Mouse (Mus musculus) stomach, embryonic 16.5 days (tissue): ENCODE measurements around the gene Wdpcp. TPM values are rescaled to one million over a fixed set of nuclear protein-coding genes. Genes with fewer than 3 reads are reported as not detected.
A peak's percentile ranks its signal among the peaks of the same experiment; 100 is the strongest.

Experiments used
- ATAC-seq: fragments of 200-750 bp; cut with Nextera tagmentation; 2 replicates; pipeline ENCODE4 v1.8.0; 2017; ENCODE audit warnings: moderate number of reproducible peaks, moderate TSS enrichment; ENCODE audit not compliant: insufficient read depth, low FRiP score
- H3K27ac ChIP-seq: fragments of 300-500 bp; sonication (generic); 2 replicates; pipeline ENCODE4 v1.5.1; 2014; ENCODE audit warnings: low read length
- H3K27me3 ChIP-seq: fragments of 300-500 bp; sonication (generic); 2 replicates; pipeline ENCODE4 v1.6.1; 2014; ENCODE audit warnings: low read length, control low read depth, mixed read lengths; ENCODE audit not compliant: control insufficient read depth, insufficient read depth
- H3K36me3 ChIP-seq: fragments of 300-500 bp; sonication (generic); 2 replicates; pipeline ENCODE4 v1.6.1; 2014; ENCODE audit warnings: low read length; ENCODE audit not compliant: control insufficient read depth, insufficient read depth
- H3K4me1 ChIP-seq: fragments of 300-500 bp; sonication (generic); 2 replicates; pipeline ENCODE4 v1.6.1; 2014; ENCODE audit warnings: low read length, control low read depth, mixed read lengths; ENCODE audit not compliant: control insufficient read depth, insufficient read depth
- H3K4me2 ChIP-seq: fragments of 300-500 bp; sonication (generic); 2 replicates; pipeline ENCODE4 v1.6.1; 2014; ENCODE audit warnings: low read depth, low read length, mixed read lengths
- H3K4me3 ChIP-seq: fragments of 300-500 bp; sonication (generic); replicated peaks from 2 replicates; pipeline ENCODE4 v1.5.1; 2014; ENCODE audit warnings: mild to moderate bottlenecking, low read length
- H3K9ac ChIP-seq: fragments of 300-500 bp; sonication (generic); 2 replicates; pipeline ENCODE4 v1.6.1; 2014; ENCODE audit warnings: low read length
- H3K9me3 ChIP-seq: fragments of 300-500 bp; sonication (generic); replicated peaks from 2 replicates; pipeline ENCODE4 v1.6.1; 2016; ENCODE audit warnings: low read length, control low read depth; ENCODE audit not compliant: control insufficient read depth
- WGBS: fragments of 180-500 bp; shearing (Covaris S2); extraction: QIAGEN DNeasy Blood & Tissue Kit; methylation state at CpG from one replicate; pipeline ENCODE4 v1.1.7; 2014; 5-methylcytosine and 5-hydroxymethylcytosine counted together
- polyA plus RNA-seq: library from polyadenylated mRNA; unstranded; fragments of >200 nt; fragmentation: Nextera tagmentation; extraction: Ambion mirVana; gene quantifications from 2 replicates; pipeline ENCODE4 v1.2.1, GENCODE M21; 2015

Gene Wdpcp
- polyA plus RNA-seq, 1 experiment from 2014 or later, result 9.2 TPM

DNA sequence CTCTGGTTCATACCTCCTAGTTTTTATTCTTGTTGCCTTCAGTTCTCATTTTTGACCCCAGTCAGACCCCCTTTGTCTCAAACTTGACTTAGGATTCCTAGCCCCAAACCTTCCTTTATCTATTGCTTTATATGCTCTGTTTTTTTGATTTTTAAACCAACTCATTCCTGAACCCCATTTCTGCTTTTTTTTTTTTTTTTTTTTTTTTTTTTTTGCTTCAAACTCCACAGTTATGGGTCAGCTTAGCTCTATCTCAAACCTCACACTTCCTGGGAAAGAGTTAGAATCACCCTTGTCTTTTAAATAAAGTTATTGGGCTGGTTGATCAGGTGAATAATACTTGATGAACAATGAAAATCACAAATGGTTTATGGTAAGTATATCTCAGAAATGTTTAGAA, 24.5 kb upstream of the Wdpcp start:
- no peak overlapping the region for H3K27ac ChIP-seq
- no peaks in the 10 kb centered on the region for H3K27me3 ChIP-seq
- no peaks in the 10 kb centered on the region for H3K4me1 ChIP-seq
- no peak overlapping the region for H3K4me3 ChIP-seq
- ATAC-seq, result no peak
- H3K4me2 ChIP-seq, result no peak overlapping the region
- H3K36me3 ChIP-seq, result no peaks in the 10 kb centered on the region
- no peak overlapping the region for H3K9ac ChIP-seq
- H3K9me3 ChIP-seq, result no peaks in the 10 kb centered on the region

DNA sequence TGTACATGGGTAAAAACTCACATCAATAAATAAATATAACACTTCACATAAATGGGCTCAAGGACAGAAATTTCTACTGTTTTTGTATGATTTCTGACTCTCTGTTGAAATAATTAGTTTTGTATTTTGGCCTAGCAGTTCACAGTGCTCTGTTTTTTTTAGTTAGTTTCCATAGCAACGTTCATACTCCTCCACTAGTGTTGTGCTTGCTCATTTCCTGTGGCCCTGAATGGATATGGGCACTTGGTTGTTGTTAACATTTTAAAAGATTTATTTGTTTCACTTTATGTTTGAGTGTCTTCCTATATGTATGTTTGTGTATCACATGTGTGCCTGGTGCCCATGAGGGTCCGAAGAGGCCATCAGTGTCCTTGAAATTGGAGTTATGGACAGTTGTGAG, 23.0 kb upstream of the Wdpcp start:
- no peak for ATAC-seq
- H3K27me3 ChIP-seq, result no peaks in the 10 kb centered on the region
- H3K9me3 ChIP-seq, result no peaks in the 10 kb centered on the region
- H3K9ac ChIP-seq, result no peak overlapping the region
- no peak overlapping the region for H3K4me2 ChIP-seq
- H3K36me3 ChIP-seq, result no peaks in the 10 kb centered on the region
- no peak overlapping the region for H3K27ac ChIP-seq
- WGBS, result 94% methylated on average over 2 of the region's 2 CpGs
- no peaks in the 10 kb centered on the region for H3K4me1 ChIP-seq
- no peak overlapping the region for H3K4me3 ChIP-seq

DNA sequence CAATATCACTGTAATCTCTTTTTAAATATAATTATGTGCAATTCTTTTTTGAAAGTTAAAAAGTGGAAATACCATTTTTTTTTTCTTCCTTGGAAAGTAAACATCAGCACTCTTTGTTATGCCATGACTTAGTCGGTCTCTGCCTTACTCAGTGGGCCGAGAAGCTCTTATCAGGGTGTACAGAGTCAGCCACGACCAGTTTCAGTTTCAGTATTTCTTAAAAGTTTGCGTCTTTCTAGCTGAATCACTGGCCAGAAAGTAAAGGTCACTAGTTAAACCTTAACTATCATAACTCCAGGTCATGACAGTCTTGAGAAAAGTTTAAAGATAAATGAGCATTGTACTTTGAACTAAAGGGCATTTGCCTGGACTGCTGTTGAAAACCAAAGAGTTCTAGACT, 22.3 kb upstream of the Wdpcp start:
- H3K4me3 ChIP-seq, result no peak overlapping the region
- ATAC-seq, result peak; percentile 89; the same call in 1 of the 2 replicates
- no peaks in the 10 kb centered on the region for H3K36me3 ChIP-seq
- no peaks in the 10 kb centered on the region for H3K9me3 ChIP-seq
- no peaks in the 10 kb centered on the region for H3K27me3 ChIP-seq
- no peaks in the 10 kb centered on the region for H3K4me1 ChIP-seq
- H3K27ac ChIP-seq, result 0 out of 2 replicates have a peak overlapping the region, but pooled peaks have one; percentile 4
- H3K4me2 ChIP-seq, result peak overlapping the region; percentile 5; the same call in 1 of the 2 replicates
- WGBS, result 50% methylated on average over 4 of the region's 4 CpGs
- no peak overlapping the region for H3K9ac ChIP-seq

DNA sequence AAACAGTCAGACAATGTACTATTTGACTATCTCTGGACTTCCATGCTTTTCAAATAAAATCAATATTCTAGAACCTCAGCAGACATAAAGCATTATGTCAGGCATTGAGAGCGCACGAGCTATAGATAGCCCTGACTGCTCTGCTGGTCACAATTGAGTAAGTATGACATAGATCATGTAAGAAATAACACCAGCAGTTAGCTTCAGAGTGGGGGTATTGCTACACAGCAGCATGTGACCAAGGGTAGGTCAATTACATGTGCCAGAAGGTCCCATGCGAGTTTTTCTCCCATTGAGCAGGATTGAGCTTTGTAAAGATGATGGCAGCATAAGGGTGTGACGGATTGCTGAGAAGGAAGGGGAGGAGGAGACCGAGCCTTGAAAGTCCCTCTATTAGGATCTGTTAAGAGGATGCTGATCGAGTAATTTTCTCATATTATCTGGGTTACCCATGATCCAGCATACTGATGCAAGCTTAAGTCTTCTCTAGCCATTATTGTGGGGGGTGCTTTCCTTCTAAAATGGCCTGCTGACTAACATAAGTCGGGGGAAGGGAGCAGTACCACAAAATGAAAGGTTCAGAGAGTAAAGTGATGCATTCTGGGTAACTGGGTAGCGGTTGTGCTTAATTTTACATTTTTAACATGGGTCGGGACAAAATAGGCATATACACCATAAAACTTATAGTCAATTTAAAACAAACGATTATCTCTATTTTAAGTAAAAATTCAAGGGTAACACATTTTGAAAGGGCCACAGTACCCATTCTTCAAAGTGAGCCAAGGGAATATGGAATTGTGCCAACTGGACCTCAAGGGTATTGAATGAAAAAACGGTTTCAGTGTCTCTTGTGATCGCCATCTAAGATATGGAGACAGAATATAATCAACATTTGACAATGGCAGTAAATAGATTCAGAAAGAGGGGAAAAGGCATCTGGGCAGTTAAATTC, 21.5 kb upstream of the Wdpcp start:
- no peaks in the 10 kb centered on the region for H3K36me3 ChIP-seq
- WGBS, result 78% methylated on average over 12 of the region's 12 CpGs
- H3K27ac ChIP-seq, result peak overlapping the region; percentile 4; the same call in 1 of the 2 replicates
- ATAC-seq, result 0 out of 2 replicates have a peak, but pooled peaks have one; percentile 7
- peak overlapping the region; percentile 5; the same call in 1 of the 2 replicates for H3K4me2 ChIP-seq
- H3K9ac ChIP-seq, result no peak overlapping the region
- no peaks in the 10 kb centered on the region for H3K27me3 ChIP-seq
- no peaks in the 10 kb centered on the region for H3K4me1 ChIP-seq
- no peak overlapping the region for H3K4me3 ChIP-seq
- H3K9me3 ChIP-seq, result no peaks in the 10 kb centered on the region

DNA sequence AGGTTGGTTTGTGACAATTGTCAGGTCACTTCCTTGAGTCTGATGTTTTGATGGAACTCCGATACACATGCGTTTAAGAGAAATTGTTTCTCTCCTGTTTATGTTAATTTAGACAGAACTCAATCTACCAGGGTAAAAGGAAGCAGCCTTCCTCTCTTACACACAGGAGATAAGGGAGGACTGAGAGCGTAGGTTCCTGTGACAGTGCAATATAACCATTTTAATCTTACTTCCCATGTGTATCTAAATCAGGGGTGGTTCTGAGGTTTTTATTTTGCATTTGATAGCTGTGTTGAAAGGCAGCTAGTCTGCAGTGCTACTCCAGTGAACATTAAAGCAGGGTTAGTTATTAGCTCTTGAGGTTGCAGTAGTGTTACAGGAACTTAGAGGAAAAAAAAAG, 20.0 kb upstream of the Wdpcp start:
- Histone ChIP-seq H3K9me3 (no peaks in the 10 kb centered on the region), H3K27ac (no peak overlapping the region), H3K4me2 (no peak overlapping the region), H3K9ac (no peak overlapping the region), H3K36me3 (no peaks in the 10 kb centered on the region), H3K4me3 (no peak overlapping the region), H3K4me1 (no peaks in the 10 kb centered on the region), H3K27me3 (no peaks in the 10 kb centered on the region)
- no peak for ATAC-seq
- WGBS, result 57% methylated on average over 3 of the region's 3 CpGs

DNA sequence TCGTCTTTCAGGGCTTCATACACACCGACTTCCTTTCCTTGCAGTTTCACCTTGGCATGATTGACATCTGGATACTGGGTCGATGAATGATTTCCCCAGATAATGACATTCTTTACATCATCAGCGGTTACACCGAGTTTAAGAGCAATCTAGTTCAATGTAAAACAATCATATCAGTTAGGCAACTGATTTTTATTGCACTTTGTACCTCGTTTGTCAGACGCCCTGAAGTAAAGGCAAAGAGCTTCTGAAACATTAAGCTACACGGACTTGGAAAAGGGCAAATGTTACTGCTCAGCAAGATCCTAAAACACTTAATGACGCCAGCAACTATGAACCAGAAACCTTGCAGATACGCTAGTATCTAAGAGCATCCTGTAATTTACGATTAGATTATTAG, 12.3 kb upstream of the Wdpcp start:
- Histone ChIP-seq H3K4me1 (no peaks in the 10 kb centered on the region), H3K27ac (no peak overlapping the region), H3K4me3 (no peak overlapping the region), H3K36me3 (peaks cover 3% of the 10 kb centered on the region), H3K9ac (no peak overlapping the region), H3K9me3 (no peaks in the 10 kb centered on the region), H3K27me3 (no peaks in the 10 kb centered on the region), H3K4me2 (no peak overlapping the region)
- WGBS, result 67% methylated on average over 11 of the region's 11 CpGs
- no peak for ATAC-seq

DNA sequence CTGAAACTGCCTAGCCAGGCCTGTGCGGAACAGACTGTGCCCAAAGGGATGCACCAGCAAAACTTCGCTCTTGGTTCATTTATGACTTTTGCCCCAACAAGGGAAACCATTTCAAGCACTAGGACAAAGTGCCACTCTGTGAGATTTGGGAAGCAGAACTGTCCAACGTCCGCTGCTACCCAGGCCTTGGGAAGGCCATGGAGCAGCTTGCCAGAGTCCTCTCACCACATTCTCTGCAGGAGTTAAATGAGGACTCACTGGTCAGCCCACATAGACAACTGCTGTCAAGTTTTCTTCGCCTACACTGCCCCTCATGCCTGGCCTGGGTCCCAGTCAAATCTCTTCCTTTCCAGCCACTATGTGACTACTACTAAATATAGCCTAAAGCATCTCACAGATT, 10.7 kb upstream of the Wdpcp start:
- 86% methylated on average over 5 of the region's 5 CpGs for WGBS
- no peaks in the 10 kb centered on the region for H3K27me3 ChIP-seq
- H3K4me3 ChIP-seq, result no peak overlapping the region
- peaks cover 3% of the 10 kb centered on the region for H3K36me3 ChIP-seq
- no peaks in the 10 kb centered on the region for H3K9me3 ChIP-seq
- H3K4me2 ChIP-seq, result no peak overlapping the region
- no peak for ATAC-seq
- H3K27ac ChIP-seq, result no peak overlapping the region
- no peaks in the 10 kb centered on the region for H3K4me1 ChIP-seq
- no peak overlapping the region for H3K9ac ChIP-seq

DNA sequence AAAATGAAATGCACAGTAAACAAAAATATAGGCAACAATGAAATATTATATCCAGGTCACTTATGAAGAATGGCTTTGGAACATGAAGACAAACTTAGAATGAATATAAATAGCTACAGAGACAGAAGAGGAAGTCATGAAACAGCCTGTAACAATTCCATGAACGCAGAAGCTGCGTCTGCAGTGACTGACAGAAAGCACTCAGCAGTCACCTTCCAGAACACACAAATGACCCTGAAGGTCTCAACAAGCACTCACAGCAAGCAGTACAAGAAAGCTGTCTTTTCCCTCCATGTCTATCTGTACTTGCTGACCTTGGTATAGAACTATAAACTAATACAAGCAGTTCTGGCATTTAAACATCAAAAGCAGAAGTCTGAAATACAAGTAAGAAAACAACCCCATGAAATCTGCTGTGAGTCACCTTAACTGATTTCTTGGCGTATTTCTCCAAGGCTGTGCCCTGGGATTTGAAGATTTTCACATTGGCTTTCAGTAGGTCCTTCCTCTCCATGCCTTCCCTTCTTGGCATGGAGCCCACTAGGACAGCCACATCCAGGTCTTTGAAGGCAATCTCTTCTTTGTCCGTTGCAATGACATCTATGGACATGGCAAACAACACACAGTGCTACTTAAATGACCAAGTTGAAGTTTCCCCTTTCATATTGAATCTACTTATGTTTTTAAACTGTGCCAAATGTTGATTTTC, 8.3 kb upstream of the Wdpcp start:
- no peaks in the 10 kb centered on the region for H3K9me3 ChIP-seq
- no peak overlapping the region for H3K4me2 ChIP-seq
- no peak overlapping the region for H3K4me3 ChIP-seq
- no peak for ATAC-seq
- no peak overlapping the region for H3K27ac ChIP-seq
- H3K27me3 ChIP-seq, result no peaks in the 10 kb centered on the region
- 0 out of 2 replicates have a peak, but pooled peaks cover 2% of the 10 kb centered on the region for H3K4me1 ChIP-seq
- no peaks in the 10 kb centered on the region; the same call in 1 of the 2 replicates for H3K36me3 ChIP-seq
- H3K9ac ChIP-seq, result no peak overlapping the region
- 73% methylated on average over 4 of the region's 4 CpGs for WGBS
